Mouse (Mus musculus) small intestine, adult 2 months (tissue): ENCODE results near the gene Dram2.

Experiments
- CTCF ChIP-seq: fragments of 200-500 bp; IDR thresholded peaks from 2 replicates; pipeline ENCODE4 v1.5.1; 2012; ENCODE audit warnings: low read depth, mild to moderate bottlenecking, control low read depth, inconsistent platforms, low read length, moderate library complexity, mixed read lengths; ENCODE audit not compliant: insufficient replicate concordance, insufficient read length; ENCODE audit errors: extremely low read depth
- POLR2A ChIP-seq: fragments of 200-500 bp; IDR thresholded peaks from 2 replicates; pipeline ENCODE4 v1.6.1; 2012; ENCODE audit warnings: low read depth, mild to moderate bottlenecking, control low read depth, inconsistent platforms, low read length, moderate library complexity

- no peak for TF ChIP-seq POLR2A
- no peak for TF ChIP-seq CTCF
Observed at GRCm38 (mm10) chr3:106502892-106503291, 44.7 kb upstream of the Dram2 start.
